Mouse (Mus musculus): Measurements from ENCODE around the gene Runx1. TPM values are rescaled to one million over a fixed set of nuclear protein-coding genes. Genes with fewer than 3 reads are reported as not detected.

The Runx1 gene
- polyA plus RNA-seq, 1 experiment from 2014 or later = 4.6 TPM

DNA sequence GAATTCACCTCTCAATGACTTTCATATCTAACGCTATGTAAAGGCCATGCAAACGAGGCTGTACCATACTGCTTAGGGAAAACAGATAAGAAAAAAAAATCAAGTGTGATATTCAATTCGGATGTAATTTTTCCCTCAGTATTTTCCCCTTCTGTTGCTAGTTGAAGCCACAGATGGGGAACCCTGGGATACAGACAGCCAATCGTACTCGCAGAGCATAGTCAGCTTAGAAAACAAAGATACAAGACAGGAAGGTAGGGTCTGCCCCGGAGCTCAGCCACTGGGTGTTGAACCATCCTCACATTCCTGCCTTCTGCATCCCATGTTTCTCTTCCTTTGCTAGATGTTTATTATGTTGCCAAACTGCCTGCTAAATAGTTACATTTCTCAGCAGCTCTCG is 9.9 kb downstream of the Runx1 start:
- no peak for TF ChIP-seq EP300 (IDR thresholded peaks at IDR 0.05; ENCODE audit: low read depth)
- TF ChIP-seq CTCF (IDR thresholded peaks at IDR 0.05; ENCODE audit: low read depth) = no peak
- peaks cover 8% of the 10 kb centered on the region for H3K36me3 ChIP-seq (replicated peaks; ENCODE audit: insufficient read depth, low read length)
- H3K4me1 ChIP-seq (ENCODE audit: insufficient read depth) = peaks cover 39% of the 10 kb centered on the region
- H3K4me3 ChIP-seq (ENCODE audit: low read depth, low read length) = no peak overlapping the region
- H3K27ac ChIP-seq (ENCODE audit: low read depth) = no peak overlapping the region
- H3K9me3 ChIP-seq (ENCODE audit: low read length) = no peaks in the 10 kb centered on the region
- no peak overlapping the region for H3K4me2 ChIP-seq (ENCODE audit: low read depth, low read length)
- DNase-seq (no peak), ATAC-seq (no peak)
- no peak overlapping the region for H3K9ac ChIP-seq (replicated peaks)
- H3K27me3 ChIP-seq (ENCODE audit: insufficient read depth, low read length) = no peaks in the 10 kb centered on the region
- 72% methylated on average over 7 of the region's 7 CpGs for WGBS (ENCODE audit: insufficient replicate concordance)

DNA sequence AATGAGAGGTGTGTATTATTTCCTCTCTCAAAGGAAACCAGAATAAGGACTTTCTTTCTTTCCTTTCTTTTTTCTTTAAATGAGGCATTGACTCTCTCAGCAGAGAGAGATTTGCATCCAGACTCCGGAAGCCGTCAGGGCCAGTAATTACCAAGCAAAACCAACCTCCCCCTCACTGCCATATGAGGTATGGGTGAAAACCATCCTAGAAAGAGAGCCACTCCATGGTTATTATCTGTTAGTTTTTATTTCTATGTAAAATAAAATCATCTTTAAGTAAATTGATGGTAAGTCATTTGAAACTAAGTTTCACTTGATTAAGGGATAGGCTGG is 10.8 kb downstream of the Runx1 start:
- Histone ChIP-seq H3K4me3 (ENCODE audit: low read depth, low read length) (no peak overlapping the region), H3K4me1 (ENCODE audit: insufficient read depth) (peaks cover 32% of the 10 kb centered on the region), H3K9me3 (ENCODE audit: low read length) (no peaks in the 10 kb centered on the region), H3K27ac (ENCODE audit: low read depth) (no peak overlapping the region), H3K36me3 (replicated peaks; ENCODE audit: insufficient read depth, low read length) (peaks cover 2% of the 10 kb centered on the region; the same call in 1 of the 2 replicates), H3K27me3 (ENCODE audit: insufficient read depth, low read length) (no peaks in the 10 kb centered on the region), H3K4me2 (ENCODE audit: low read depth, low read length) (no peak overlapping the region), H3K9ac (replicated peaks) (no peak overlapping the region)
- ATAC-seq (no peak), DNase-seq (no peak)
- 82% methylated on average over 2 of the region's 2 CpGs for WGBS (ENCODE audit: insufficient replicate concordance)
- TF ChIP-seq EP300 (IDR thresholded peaks at IDR 0.05; ENCODE audit: low read depth) = no peak
- no peak for TF ChIP-seq CTCF (IDR thresholded peaks at IDR 0.05; ENCODE audit: low read depth)

DNA sequence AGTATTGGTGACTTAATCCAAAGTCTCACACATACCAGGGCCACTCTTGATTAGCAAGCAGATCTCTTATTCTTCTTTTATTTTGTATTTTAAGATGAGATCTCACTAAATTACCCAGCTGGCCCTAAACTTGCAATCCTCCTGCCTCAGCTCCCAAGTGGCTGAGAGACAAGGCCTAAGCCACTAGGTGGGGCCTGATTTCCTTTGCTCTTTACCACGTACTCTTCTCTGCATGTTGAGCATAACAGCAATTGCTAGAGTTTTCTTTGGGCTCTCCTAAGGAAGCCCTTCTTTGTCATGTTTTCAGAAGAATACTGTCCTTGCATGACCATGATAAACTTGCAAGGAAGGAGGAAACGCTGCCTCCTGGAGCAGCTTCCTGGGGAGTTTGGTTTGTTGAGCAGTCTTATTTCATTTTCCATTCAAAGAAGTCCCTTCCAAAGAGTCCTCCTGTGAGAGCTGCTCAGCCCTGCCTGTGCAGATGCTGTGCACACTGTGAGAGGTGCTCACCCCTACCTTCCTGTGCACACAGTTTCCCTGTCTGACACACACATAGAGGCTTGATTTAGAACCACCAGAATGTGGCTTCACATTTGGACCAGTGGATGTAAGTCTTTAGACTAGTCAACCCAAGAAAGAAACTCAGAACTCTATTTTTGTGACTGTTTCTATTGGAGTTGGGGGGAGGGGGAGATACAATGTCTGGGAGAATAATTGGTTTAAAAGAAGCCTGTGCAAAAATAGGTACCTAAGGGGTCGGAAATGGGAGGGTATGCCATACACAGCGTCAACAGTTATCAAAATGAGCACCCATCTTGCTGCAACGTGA is 11.4 kb downstream of the Runx1 start:
- Histone ChIP-seq H3K9me3 (ENCODE audit: low read length) (no peaks in the 10 kb centered on the region), H3K4me2 (ENCODE audit: low read depth, low read length) (no peak overlapping the region), H3K4me3 (ENCODE audit: low read depth, low read length) (no peak overlapping the region), H3K4me1 (ENCODE audit: insufficient read depth) (peaks cover 28% of the 10 kb centered on the region), H3K27me3 (ENCODE audit: insufficient read depth, low read length) (no peaks in the 10 kb centered on the region), H3K27ac (ENCODE audit: low read depth) (no peak overlapping the region), H3K9ac (replicated peaks) (no peak overlapping the region), H3K36me3 (replicated peaks; ENCODE audit: insufficient read depth, low read length) (peaks cover 2% of the 10 kb centered on the region; the same call in 1 of the 2 replicates)
- DNase-seq = no peak
- TF ChIP-seq EP300 (IDR thresholded peaks at IDR 0.05; ENCODE audit: low read depth) = no peak
- peak; percentile 37 for TF ChIP-seq CTCF (IDR thresholded peaks at IDR 0.05; ENCODE audit: low read depth)
- WGBS (ENCODE audit: insufficient replicate concordance) = 56% methylated on average over 5 of the region's 5 CpGs
- ATAC-seq = no peak

DNA sequence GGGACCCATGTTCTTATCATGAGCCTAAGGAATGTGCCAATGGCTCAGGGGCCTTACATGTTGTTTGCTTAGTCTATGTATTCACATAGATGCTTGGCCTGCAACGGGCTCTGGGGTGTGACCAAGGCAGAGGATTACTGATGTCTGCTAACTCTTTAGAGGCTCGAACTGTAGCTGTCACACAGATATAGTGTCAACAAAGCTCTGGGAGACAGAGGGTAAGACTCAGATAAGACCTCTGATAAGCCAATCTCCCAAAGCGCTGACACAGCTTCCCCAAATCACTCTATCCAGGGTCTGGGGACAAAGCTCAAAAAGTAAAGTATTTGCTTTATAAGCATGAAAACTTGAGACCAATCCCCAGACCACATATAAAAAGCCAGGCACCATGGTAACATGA is 13.5 kb downstream of the Runx1 start:
- no peak for DNase-seq
- ATAC-seq = no peak
- H3K27ac ChIP-seq (ENCODE audit: low read depth) = no peak overlapping the region
- no peak for TF ChIP-seq EP300 (IDR thresholded peaks at IDR 0.05; ENCODE audit: low read depth)
- no peak for TF ChIP-seq CTCF (IDR thresholded peaks at IDR 0.05; ENCODE audit: low read depth)
- 26% methylated on average over 3 of the region's 3 CpGs for WGBS (ENCODE audit: insufficient replicate concordance)
- no peak overlapping the region for H3K4me2 ChIP-seq (ENCODE audit: low read depth, low read length)
- no peak overlapping the region for H3K4me3 ChIP-seq (ENCODE audit: low read depth, low read length)
- no peak overlapping the region for H3K9ac ChIP-seq (replicated peaks)
- H3K9me3 ChIP-seq (ENCODE audit: low read length) = no peaks in the 10 kb centered on the region
- H3K4me1 ChIP-seq (ENCODE audit: insufficient read depth) = peaks cover 18% of the 10 kb centered on the region
- no peaks in the 10 kb centered on the region for H3K27me3 ChIP-seq (ENCODE audit: insufficient read depth, low read length)
- H3K36me3 ChIP-seq (replicated peaks; ENCODE audit: insufficient read depth, low read length) = no peaks in the 10 kb centered on the region; the same call in 1 of the 2 replicates

DNA sequence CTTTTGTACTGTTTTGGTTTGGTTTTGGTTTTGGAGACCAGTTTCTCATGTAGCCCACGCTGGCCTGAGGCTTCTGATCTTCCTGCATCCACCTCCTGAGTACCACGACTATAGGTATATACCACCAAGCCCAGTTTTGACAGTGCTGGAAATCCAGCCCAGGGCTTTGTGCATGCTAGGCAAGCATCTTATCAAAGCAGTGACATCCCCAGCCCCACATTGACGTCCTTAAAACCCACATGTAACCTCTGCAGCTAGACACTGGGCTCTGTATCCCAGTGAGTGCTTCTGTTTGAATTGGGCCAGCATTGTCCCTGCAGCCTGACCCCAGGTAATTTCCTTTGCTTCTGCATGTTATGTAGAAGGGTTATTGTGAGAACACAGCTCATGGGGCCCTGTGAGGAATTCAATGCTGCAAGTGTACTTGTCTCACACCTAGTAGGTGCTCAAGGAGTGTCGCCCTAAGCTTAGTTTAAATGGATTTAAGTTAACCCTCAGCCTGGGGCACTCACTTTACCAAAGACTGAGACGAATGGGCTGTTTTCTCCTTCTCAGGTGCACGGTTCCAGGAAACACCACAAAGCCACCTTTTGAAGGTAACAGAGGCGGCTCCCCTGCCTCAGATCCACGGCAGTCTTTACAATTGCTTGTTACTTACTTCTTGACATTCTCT is 15.2 kb downstream of the Runx1 start:
- no peak overlapping the region for H3K4me3 ChIP-seq (ENCODE audit: low read depth, low read length)
- ATAC-seq (no peak), DNase-seq (no peak)
- H3K36me3 ChIP-seq (replicated peaks; ENCODE audit: insufficient read depth, low read length) = no peaks in the 10 kb centered on the region; the same call in 1 of the 2 replicates
- H3K4me2 ChIP-seq (ENCODE audit: low read depth, low read length) = no peak overlapping the region
- no peak overlapping the region for H3K27ac ChIP-seq (ENCODE audit: low read depth)
- TF ChIP-seq CTCF (IDR thresholded peaks at IDR 0.05; ENCODE audit: low read depth) (no peak), EP300 (IDR thresholded peaks at IDR 0.05; ENCODE audit: low read depth) (no peak)
- no peak overlapping the region for H3K9ac ChIP-seq (replicated peaks)
- WGBS (ENCODE audit: insufficient replicate concordance) = 71% methylated on average over 8 of the region's 8 CpGs
- peaks cover 18% of the 10 kb centered on the region for H3K4me1 ChIP-seq (ENCODE audit: insufficient read depth)
- H3K9me3 ChIP-seq (ENCODE audit: low read length) = no peaks in the 10 kb centered on the region
- H3K27me3 ChIP-seq (ENCODE audit: insufficient read depth, low read length) = no peaks in the 10 kb centered on the region

DNA sequence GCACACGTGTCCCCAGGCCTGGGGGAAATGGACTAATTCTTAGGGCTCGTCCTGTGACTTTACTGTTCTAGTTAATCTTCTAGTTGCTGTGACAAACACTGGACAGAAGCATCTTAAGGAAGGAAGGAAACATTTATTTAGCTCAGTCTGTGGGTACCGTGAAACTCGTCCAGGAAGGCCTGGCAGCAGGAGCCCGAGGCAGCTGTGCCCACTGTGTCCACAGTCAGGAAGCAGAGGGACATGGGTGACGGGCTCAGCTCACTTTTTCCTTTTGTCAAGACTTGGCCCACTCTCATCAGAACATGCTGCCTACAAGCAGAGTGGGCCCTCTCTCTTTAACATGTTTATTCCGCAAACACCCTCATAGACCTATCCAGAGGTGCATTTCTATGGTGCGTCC is 18.2 kb downstream of the Runx1 start:
- no peak overlapping the region for H3K27ac ChIP-seq (ENCODE audit: low read depth)
- no peaks in the 10 kb centered on the region for H3K27me3 ChIP-seq (ENCODE audit: insufficient read depth, low read length)
- WGBS (ENCODE audit: insufficient replicate concordance) = 56% methylated on average over 8 of the region's 8 CpGs
- H3K9ac ChIP-seq (replicated peaks) = no peak overlapping the region
- DNase-seq (no peak), ATAC-seq (no peak)
- no peak overlapping the region for H3K4me3 ChIP-seq (ENCODE audit: low read depth, low read length)
- no peak overlapping the region for H3K4me2 ChIP-seq (ENCODE audit: low read depth, low read length)
- H3K36me3 ChIP-seq (replicated peaks; ENCODE audit: insufficient read depth, low read length) = no peaks in the 10 kb centered on the region; the same call in 1 of the 2 replicates
- H3K4me1 ChIP-seq (ENCODE audit: insufficient read depth) = peaks cover 10% of the 10 kb centered on the region
- no peaks in the 10 kb centered on the region for H3K9me3 ChIP-seq (ENCODE audit: low read length)
- no peak for TF ChIP-seq EP300 (IDR thresholded peaks at IDR 0.05; ENCODE audit: low read depth)
- no peak for TF ChIP-seq CTCF (IDR thresholded peaks at IDR 0.05; ENCODE audit: low read depth)

Measured in liver, postnatal 0 days (tissue).